Mouse (Mus musculus): Measurements from ENCODE around the gene Zer1.
"Not testable (repeated sequence)": the region's sequence is repeated elsewhere in the genome, so short reads cannot be mapped to it uniquely, and the experiment has no call there.

Zer1 gene

GRCm38 (mm10) chr2:30077502-30078348 lies 46.7 kb downstream of the Zer1 start, which contains the start of gene Pkn3:
Pkn3 (plus strand) TSS chr2:30077684.
- DNase-seq (ENCODE audit: low spot score) = no peak

DNA sequence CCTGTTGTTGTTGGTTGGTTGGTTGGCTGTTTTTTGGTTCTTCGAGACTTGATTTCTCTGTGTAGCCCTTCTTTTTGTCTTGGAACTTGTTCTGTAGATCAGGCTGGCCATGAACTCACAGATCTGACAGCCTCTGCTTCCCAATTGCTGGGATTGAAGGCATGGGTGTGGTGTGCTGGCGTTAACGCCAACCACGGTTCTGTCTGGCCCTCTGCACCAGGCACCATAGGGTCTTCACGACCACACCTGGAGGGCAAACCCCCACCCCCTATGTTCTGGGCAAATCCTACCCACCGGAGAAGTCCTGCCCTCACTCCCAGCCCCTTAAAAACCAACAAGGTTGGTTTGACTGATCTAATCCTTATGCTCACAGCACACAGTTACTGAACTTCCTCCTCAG lies 47.4 kb downstream of the Zer1 start:
- DNase-seq (ENCODE audit: low spot score) = no peak

- DNase-seq (ENCODE audit: low spot score) = no peak
Observed at GRCm38 (mm10) chr2:30076439-30076838, 47.9 kb downstream of the Zer1 start.

DNA sequence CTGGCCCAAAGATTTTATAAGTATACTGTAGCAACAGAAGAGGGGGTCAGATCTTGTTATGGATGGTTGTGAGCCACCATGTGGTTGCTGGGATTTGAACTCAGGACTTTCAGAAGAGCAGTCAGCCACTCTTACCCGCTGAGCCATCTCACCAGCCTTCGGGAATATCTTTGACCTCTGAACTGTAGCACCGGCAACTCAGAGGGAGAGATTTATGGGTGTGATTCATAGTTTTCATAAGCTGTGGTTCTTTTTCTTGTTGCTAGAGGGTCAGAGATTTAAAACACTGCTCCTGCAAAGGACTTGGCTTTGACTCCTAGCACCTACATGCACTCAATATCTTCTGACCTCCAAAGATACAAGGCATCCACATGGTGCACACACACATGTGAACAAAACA lies 48.8 kb downstream of the Zer1 start:
- DNase-seq (ENCODE audit: low spot score) = no peak

GRCm38 (mm10) chr2:30073285-30073684 lies 51.1 kb downstream of the Zer1 start:
- no peak for DNase-seq (ENCODE audit: low spot score)

DNA sequence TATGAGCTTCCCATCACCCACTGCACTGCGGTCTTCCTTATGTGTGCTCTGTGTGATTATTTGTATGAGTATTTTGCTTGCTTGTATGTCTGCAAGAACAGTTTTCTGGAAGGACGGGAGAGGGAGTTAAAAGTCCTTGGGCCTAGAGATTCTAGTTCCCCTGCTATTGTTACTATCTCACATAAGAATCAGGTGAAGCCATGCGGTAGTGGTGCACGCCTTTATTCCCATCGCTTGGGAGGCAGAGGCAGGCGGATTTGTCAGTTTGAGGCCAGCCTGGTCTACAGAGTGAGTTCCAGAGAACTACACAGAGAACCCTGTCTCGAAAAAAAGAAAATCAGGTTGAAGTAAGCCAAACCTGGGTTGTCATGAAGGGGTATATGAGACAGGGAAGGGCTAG lies 51.5 kb downstream of the Zer1 start:
- no peak for DNase-seq (ENCODE audit: low spot score)

DNA sequence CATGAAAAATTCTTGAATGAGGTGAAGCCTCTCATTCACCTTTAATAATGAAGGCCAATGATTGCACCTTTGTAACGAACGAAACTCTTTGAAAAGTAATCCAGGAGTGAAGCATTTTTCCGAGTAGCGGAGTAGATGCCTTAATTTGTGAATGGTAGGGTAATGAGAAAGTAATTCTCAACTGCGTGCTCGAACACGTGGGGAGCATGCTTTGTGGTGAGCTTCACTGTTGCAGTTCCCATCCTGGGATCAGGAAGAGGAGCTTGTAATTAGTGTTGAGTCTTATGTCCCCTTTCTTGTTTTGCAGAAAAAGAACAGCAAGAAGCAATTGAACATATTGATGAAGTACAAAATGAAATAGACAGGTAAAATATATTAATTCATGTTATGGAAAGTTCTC lies 56.4 kb downstream of the Zer1 start:
- DNase-seq (ENCODE audit: low spot score) = no peak

GRCm38 (mm10) chr2:30067031-30067888 lies 57.1 kb downstream of the Zer1 start:
- DNase-seq (ENCODE audit: low spot score) = no peak

- DNase-seq (ENCODE audit: low spot score) = peak; percentile 87
Observed at GRCm38 (mm10) chr2:30066046-30066901, 58.1 kb downstream of the Zer1 start.

DNA sequence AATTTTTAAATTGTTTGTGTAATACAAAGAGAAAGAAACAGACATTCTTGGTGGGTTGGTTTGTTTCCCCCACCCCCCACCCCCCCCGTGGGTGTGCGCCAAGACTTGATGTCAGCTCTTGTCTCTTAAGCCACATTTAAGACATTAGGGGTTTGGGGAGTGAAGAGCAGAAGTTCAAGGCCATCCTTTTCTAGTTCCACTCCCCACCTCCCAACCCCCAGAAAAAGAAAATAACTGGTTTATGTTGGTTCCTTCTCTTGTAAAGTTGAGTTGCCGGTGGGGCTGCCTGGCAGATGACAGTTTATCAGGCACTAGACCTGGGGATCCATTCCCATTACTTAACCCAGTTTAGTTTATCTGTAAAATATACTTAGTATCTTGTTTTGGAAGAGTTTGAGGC lies 60.1 kb downstream of the Zer1 start:
- DNase-seq (ENCODE audit: low spot score) = no peak

DNA sequence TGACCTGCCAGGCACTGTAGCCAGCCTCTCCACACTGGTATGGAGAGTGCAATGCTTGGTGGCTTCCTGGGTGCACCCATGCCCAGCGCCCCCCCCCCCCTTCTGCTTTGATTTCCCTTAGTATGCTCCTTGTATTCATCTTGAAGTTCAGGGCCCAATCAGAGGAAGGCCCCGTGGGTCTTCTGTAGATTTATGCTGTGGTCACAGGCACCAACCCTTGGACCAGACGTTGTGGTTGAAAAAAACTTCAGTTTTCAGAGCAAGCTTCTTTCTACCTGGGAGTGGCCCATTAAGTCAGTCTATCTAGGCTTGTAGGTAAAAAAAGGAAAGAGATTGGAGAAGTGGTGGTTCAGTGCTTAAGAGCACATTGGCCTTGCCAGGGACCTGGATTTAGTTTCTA lies 60.6 kb downstream of the Zer1 start:
- DNase-seq (ENCODE audit: low spot score) = no peak

- DNase-seq (ENCODE audit: low spot score) = no peak
Observed at GRCm38 (mm10) chr2:30063235-30063634, 61.1 kb downstream of the Zer1 start.

DNA sequence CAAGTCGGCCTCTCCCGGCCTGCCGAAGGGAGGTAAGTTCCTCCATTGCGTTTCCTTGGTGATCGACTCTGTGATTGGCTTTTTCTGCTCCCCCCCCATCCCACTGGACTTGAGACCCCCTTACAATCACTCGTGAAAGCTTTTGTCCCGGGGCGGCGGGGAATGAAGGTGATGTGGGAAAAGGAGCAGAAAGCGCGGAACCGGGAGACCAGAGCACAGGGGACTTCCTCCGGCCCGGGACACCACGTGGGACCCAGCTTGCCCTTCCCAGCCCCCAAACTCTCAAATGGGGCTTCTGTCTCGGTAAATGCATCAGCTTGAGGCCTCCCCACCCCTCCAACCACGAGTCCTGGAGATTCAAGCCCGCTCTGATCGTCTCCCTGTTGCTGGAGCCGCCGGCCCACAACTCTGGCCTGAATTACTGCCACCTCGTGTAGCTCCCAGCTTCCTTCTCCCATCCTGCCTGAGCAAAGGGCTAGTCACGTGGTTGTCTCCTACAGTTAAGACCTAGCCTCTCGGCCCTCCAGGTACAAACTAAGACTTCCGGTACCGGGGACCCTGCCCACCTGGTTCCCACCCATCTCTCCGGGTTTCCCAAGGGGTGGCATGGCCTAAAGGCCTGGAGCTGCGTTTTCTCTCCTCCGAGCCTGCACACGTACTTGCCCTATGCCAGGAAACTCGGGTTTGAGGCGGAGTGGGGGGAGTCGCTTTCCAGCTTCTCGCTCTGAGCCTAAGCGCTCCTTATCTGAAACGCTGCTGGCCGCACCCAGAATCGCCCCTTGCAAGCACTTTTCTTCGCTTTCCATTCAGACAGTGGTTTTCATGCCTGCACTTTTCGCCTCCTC lies 61.9 kb downstream of the Zer1 start:
- no peak for DNase-seq (ENCODE audit: low spot score)

GRCm38 (mm10) chr2:30061215-30062166 lies 62.9 kb downstream of the Zer1 start:
- no peak for DNase-seq (ENCODE audit: low spot score)

DNA sequence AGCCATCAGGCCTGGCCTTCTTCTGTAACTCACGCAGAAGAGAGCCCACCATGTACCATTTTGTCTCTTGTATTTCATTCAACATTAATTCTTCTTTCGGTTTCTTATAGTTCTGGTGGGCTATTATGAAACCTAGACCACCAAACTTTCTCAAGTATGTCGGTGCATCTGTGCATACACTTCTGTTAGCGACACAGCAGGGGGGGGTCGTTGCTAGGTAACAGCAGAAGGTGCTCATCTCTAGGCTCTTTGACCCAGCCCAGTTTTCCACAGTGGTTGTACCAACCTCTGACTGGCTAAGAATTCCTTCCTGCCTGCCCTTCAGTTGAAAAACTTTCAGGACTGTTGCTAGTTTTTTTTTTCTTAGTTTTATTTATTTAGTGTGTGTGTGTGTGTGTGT lies 66.0 kb downstream of the Zer1 start:
- no peak for DNase-seq (ENCODE audit: low spot score)

DNA sequence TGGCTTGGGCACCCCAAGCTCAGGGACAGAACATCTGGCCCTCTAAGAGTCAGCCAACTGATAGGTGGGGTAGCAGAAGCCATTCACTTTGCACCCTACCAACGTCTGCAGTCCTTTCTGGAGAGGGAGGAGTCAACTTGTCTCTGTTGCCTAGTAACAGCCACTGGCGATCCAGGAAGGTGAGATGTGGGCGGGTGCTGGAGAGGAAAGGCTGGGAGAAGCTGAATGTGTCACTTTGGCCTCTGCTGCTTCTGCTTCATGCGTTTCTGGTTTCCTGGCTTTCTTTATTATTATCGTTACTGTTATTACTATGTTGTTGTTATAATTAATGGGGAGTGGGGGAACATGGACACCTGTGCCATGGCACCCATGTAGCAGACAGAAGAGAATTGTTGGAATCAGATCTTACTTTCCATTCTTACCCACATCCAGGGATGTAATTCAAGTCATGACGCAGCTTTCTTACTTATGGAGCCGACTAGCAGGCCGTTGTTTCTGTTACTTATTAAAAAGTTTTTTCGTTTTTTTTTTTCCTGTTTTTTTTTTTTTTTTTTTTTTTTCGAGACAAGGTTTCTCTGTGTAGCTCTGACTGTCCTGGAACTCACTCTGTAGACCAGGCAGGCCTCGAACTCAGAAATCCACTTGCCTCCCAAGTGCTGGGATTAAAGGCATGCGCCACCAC lies 67.0 kb downstream of the Zer1 start, which contains the start of gene Set:
Gene Set, plus strand, starts transcription at position 156 of the 682 bp plus-strand sequence.
- DNase-seq (ENCODE audit: low spot score) = no peak

DNA sequence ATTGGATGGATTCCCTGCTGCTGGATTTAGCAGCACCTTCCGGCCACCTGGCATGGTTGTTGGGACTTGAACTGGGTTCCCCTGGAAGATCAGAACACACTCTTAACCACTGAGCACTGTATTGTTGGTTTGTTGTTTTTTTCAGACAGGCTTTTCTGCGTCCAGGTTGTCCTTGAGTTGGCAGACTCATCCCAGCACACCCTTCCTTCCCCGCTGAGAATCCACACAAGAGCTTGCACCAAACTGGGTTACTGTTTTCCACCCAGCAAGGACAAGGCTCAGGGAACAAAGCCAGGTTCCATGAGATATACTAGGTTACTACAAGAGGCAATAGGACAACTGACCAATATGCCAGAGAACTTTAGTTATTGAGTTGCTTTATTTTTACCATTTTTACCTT lies 67.6 kb downstream of the Zer1 start:
- no peak for DNase-seq (ENCODE audit: low spot score)

- not testable (repeated sequence) for DNase-seq (ENCODE audit: low spot score)
Observed at GRCm38 (mm10) chr2:30055310-30055709, 69.1 kb downstream of the Zer1 start.

DNA sequence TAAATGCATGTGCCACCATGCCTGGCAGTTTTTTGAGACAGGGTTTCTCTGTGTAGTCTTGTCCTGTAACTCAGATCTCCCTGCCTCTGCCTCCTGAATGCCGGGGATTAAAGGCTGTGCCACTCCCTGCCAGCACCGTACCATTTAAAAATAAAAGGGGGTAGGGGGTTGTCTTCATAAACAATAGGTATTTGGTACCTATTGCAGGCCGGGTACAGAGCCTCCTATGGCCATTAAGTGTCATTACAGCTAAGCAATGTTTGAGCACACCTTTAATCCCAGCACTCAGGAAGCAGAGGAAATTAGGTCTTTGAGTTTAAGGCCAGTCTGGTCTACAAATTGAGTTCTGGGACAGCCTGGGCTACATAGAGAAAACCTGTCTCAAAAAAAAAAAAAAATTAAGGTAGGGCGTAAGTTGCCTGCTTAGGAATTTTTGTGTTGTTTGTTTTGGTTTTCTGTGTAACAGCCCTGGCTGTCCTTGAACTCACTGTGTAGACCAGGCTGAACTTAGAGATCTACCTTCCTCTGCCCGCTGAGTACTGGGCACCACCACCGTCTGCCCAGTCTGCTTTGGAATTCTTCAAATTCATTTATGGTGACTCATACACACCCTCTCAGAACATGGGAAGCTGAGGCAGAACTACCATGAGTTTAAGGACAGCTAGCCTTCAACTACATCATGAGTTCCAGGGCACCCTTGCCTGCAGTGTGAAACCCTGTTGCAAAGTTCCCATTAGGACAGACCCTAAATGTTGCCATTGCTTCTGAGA lies 72.2 kb downstream of the Zer1 start:
- no peak for DNase-seq (ENCODE audit: low spot score)

Data from left cerebral cortex, adult 11 months (tissue).